Mouse (Mus musculus) heart, embryonic 16.5 days (tissue): ENCODE measurements at regions not wholly inside any gene's neighbourhood (a gene's known extent, or its start where the extent isn't known, plus 50 kb on each side); places are given as distances from the start of the nearest gene placed in this dataset.

Source experiments
- ATAC-seq: fragments of 200-750 bp; cut with Nextera tagmentation; replicated peaks from 2 replicates; pipeline ENCODE4 v1.8.0; 2017; ENCODE audit warnings: moderate number of reproducible peaks; ENCODE audit not compliant: insufficient read depth, low FRiP score; ENCODE audit errors: extremely low read depth
- H3K27ac ChIP-seq: fragments of 300-500 bp; sonication (generic); 2 replicates; pipeline ENCODE4 v1.5.1; 2014; ENCODE audit warnings: mild to moderate bottlenecking, low read length, control low read depth, moderate library complexity
- H3K27me3 ChIP-seq: fragments of 300-500 bp; sonication (generic); 2 replicates; pipeline ENCODE4 v1.6.1; 2014; ENCODE audit warnings: low read length, mixed read lengths; ENCODE audit not compliant: control insufficient read depth, insufficient read depth
- H3K36me3 ChIP-seq: fragments of 300-500 bp; sonication (generic); 2 replicates; pipeline ENCODE4 v1.6.1; 2014; ENCODE audit not compliant: control insufficient read depth, insufficient read depth
- H3K4me1 ChIP-seq: fragments of 300-500 bp; sonication (generic); 2 replicates; pipeline ENCODE4 v1.6.1; 2014; ENCODE audit warnings: low read length, mixed read lengths; ENCODE audit not compliant: control insufficient read depth, insufficient read depth
- H3K4me2 ChIP-seq: fragments of 300-500 bp; sonication (generic); 2 replicates; pipeline ENCODE4 v1.6.1; 2014; ENCODE audit warnings: low read depth, mild to moderate bottlenecking, control low read depth, low read length
- H3K4me3 ChIP-seq: fragments of 300-500 bp; sonication (generic); 2 replicates; pipeline ENCODE4 v1.5.1; 2014; ENCODE audit warnings: mild to moderate bottlenecking, control low read depth, low read length
- H3K9ac ChIP-seq: fragments of 300-500 bp; sonication (generic); 2 replicates; pipeline ENCODE4 v1.6.1; 2014; ENCODE audit warnings: low read length, control low read depth
- H3K9me3 ChIP-seq: fragments of 300-500 bp; sonication (generic); replicated peaks from 2 replicates; pipeline ENCODE4 v1.6.1; 2016; ENCODE audit warnings: low read length; ENCODE audit not compliant: control insufficient read depth
- WGBS: fragments of 180-500 bp; shearing (Covaris S2); extraction: QIAGEN DNeasy Blood & Tissue Kit; methylation state at CpG from one replicate; pipeline ENCODE4 v1.1.7; 2014; 5-methylcytosine and 5-hydroxymethylcytosine counted together

DNA sequence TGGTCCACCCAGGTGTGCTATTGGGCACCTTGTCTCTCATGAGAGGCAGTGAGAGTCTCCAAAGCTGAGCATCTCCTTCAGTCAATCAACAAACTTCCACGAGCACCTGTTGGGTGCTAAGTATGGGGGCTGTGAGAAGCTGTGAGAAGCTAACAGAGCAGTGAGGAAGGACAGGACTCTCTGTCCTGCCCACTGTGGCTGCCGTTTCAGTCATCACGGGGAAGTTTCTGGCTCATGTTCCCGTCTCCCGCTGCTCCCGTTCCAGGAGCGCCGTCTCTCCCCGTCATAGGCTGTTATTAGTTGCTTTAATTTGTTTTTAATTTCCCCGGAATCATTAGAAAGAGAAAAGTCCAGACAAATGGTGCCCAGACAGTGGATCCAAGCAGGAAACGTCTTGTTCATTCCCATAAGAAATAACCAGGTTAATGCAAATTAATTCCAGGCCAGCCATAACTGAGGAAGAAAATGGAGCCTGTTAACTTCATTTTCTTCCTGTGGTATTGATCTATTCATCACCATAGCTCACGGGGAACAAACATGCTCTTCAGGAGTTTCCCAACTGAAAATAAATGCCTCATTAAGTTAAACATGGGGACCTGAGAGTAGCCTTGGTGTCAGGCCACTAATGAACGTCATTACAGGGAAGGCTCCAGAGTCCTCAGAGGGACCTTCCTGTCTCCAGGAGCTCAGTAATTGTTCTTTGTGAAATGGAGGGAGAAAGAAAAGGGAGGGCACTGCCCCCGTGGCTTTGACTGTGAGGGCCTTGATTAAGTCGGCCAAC, 70.3 kb downstream of the Matn1 start:
- WGBS = 69% methylated on average over 15 of the region's 15 CpGs

GRCm38 (mm10) chr4:131015156-131015555, 71.0 kb downstream of the Matn1 start:
- Histone ChIP-seq H3K27ac (no peak overlapping the region), H3K9ac (no peak overlapping the region), H3K4me3 (no peak overlapping the region), H3K4me2 (no peak overlapping the region), H3K9me3 (no peaks in the 10 kb centered on the region), H3K4me1 (no peaks in the 10 kb centered on the region), H3K36me3 (no peaks in the 10 kb centered on the region), H3K27me3 (no peaks in the 10 kb centered on the region)
- 57% methylated on average over 2 of the region's 2 CpGs for WGBS
- no peak for ATAC-seq

More for the DNA sequence above, 70.3 kb downstream of the Matn1 start:
- no peak overlapping the region for H3K27ac ChIP-seq
- H3K27me3 ChIP-seq = no peaks in the 10 kb centered on the region
- H3K4me1 ChIP-seq = no peaks in the 10 kb centered on the region
- H3K36me3 ChIP-seq = no peaks in the 10 kb centered on the region
- no peaks in the 10 kb centered on the region for H3K9me3 ChIP-seq
- H3K4me3 ChIP-seq = no peak overlapping the region
- no peak for ATAC-seq
- no peak overlapping the region for H3K9ac ChIP-seq
- no peak overlapping the region for H3K4me2 ChIP-seq

- Histone ChIP-seq H3K9me3 (no peaks in the 10 kb centered on the region), H3K36me3 (no peaks in the 10 kb centered on the region), H3K4me3 (no peak overlapping the region), H3K27ac (no peak overlapping the region), H3K4me2 (no peak overlapping the region), H3K9ac (no peak overlapping the region), H3K27me3 (no peaks in the 10 kb centered on the region), H3K4me1 (no peaks in the 10 kb centered on the region)
- ATAC-seq = no peak
- 39% methylated on average over 6 of the region's 6 CpGs for WGBS
Measured at GRCm38 (mm10) chr4:131023601-131024000, 79.4 kb downstream of the Matn1 start.

- 87% methylated on average over 11 of the region's 11 CpGs for WGBS
- H3K27me3 ChIP-seq = no peaks in the 10 kb centered on the region
- H3K9me3 ChIP-seq = no peaks in the 10 kb centered on the region
- H3K4me3 ChIP-seq = no peak overlapping the region
- no peak overlapping the region for H3K4me2 ChIP-seq
- no peaks in the 10 kb centered on the region for H3K4me1 ChIP-seq
- no peaks in the 10 kb centered on the region for H3K36me3 ChIP-seq
- no peak overlapping the region for H3K27ac ChIP-seq
- no peak for ATAC-seq
- no peak overlapping the region for H3K9ac ChIP-seq
Measured at GRCm38 (mm10) chr4:131036292-131036691, 92.1 kb downstream of the Matn1 start.

GRCm38 (mm10) chr4:131037179-131037578, 93.0 kb downstream of the Matn1 start:
- Histone ChIP-seq H3K9me3 (no peaks in the 10 kb centered on the region), H3K4me3 (no peak overlapping the region), H3K4me2 (no peak overlapping the region), H3K27ac (no peak overlapping the region), H3K27me3 (no peaks in the 10 kb centered on the region), H3K4me1 (no peaks in the 10 kb centered on the region), H3K9ac (no peak overlapping the region), H3K36me3 (no peaks in the 10 kb centered on the region)
- WGBS = 8% methylated on average over 6 of the region's 6 CpGs
- no peak for ATAC-seq

GRCm38 (mm10) chr4:131039686-131040085, 95.5 kb downstream of the Matn1 start:
- no peak overlapping the region for H3K4me2 ChIP-seq
- no peaks in the 10 kb centered on the region for H3K27me3 ChIP-seq
- 68% methylated on average over 3 of the region's 3 CpGs for WGBS
- no peak overlapping the region for H3K9ac ChIP-seq
- no peaks in the 10 kb centered on the region for H3K36me3 ChIP-seq
- no peak overlapping the region for H3K27ac ChIP-seq
- H3K4me3 ChIP-seq = no peak overlapping the region
- H3K9me3 ChIP-seq = no peaks in the 10 kb centered on the region; the same call in 1 of the 2 replicates
- no peaks in the 10 kb centered on the region for H3K4me1 ChIP-seq
- ATAC-seq = no peak

GRCm38 (mm10) chr4:131041210-131041609, 97.0 kb downstream of the Matn1 start:
- 59% methylated on average over 2 of the region's 2 CpGs for WGBS
- no peak for ATAC-seq
- Histone ChIP-seq H3K9ac (no peak overlapping the region), H3K36me3 (no peaks in the 10 kb centered on the region), H3K4me1 (no peaks in the 10 kb centered on the region), H3K27ac (no peak overlapping the region), H3K9me3 (no peaks in the 10 kb centered on the region; the same call in 1 of the 2 replicates), H3K4me3 (no peak overlapping the region), H3K27me3 (no peaks in the 10 kb centered on the region; the same call in 1 of the 2 replicates), H3K4me2 (no peak overlapping the region)

DNA sequence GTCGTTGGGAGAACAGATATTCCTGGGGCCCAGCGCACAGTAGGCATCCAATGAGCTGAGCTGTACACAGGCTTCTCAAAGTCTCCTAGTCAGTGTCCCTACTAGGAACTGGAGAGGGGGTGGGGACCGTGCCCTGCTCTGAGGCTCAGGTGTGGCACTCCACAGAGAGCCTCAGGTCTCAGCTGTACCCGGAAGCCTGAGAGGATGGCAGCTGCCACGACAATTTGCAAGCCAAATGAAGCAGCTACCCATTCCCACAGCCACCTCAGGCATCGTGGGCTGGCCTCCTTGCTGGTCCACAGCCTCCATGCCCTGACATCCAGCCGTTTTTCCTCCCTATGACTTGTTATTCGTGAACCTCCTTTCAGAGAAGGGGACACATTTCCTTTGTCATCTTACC, 101.9 kb downstream of the Matn1 start:
- Histone ChIP-seq H3K4me3 (no peak overlapping the region), H3K9ac (no peak overlapping the region), H3K36me3 (no peaks in the 10 kb centered on the region), H3K4me1 (no peaks in the 10 kb centered on the region), H3K9me3 (no peaks in the 10 kb centered on the region; the same call in 1 of the 2 replicates), H3K27ac (no peak overlapping the region), H3K4me2 (no peak overlapping the region), H3K27me3 (peaks cover 3% of the 10 kb centered on the region; the same call in 1 of the 2 replicates)
- ATAC-seq = no peak
- 42% methylated on average over 8 of the region's 8 CpGs for WGBS

- Histone ChIP-seq H3K9ac (no peak overlapping the region), H3K27ac (no peak overlapping the region), H3K36me3 (no peaks in the 10 kb centered on the region), H3K4me2 (no peak overlapping the region), H3K27me3 (peaks cover 3% of the 10 kb centered on the region; the same call in 1 of the 2 replicates), H3K9me3 (no peaks in the 10 kb centered on the region; the same call in 1 of the 2 replicates), H3K4me1 (no peaks in the 10 kb centered on the region), H3K4me3 (no peak overlapping the region)
- 23% methylated on average over 12 of the region's 12 CpGs for WGBS
- ATAC-seq = no peak
Measured at GRCm38 (mm10) chr4:131046969-131047650, 102.9 kb downstream of the Matn1 start.
